Mouse (Mus musculus) lung, postnatal 0 days (tissue): ENCODE results near the gene Arl6ip6.

Experiments
- CTCF ChIP-seq: IDR thresholded peaks from 2 replicates; pipeline ENCODE4 v1.5.1; 2016; ENCODE audit warnings: antibody characterized with exemption, mild to moderate bottlenecking
- EP300 ChIP-seq: IDR thresholded peaks from 2 replicates; pipeline ENCODE4 v1.6.1; 2016; ENCODE audit warnings: antibody characterized with exemption, mild to moderate bottlenecking, control low read depth

DNA sequence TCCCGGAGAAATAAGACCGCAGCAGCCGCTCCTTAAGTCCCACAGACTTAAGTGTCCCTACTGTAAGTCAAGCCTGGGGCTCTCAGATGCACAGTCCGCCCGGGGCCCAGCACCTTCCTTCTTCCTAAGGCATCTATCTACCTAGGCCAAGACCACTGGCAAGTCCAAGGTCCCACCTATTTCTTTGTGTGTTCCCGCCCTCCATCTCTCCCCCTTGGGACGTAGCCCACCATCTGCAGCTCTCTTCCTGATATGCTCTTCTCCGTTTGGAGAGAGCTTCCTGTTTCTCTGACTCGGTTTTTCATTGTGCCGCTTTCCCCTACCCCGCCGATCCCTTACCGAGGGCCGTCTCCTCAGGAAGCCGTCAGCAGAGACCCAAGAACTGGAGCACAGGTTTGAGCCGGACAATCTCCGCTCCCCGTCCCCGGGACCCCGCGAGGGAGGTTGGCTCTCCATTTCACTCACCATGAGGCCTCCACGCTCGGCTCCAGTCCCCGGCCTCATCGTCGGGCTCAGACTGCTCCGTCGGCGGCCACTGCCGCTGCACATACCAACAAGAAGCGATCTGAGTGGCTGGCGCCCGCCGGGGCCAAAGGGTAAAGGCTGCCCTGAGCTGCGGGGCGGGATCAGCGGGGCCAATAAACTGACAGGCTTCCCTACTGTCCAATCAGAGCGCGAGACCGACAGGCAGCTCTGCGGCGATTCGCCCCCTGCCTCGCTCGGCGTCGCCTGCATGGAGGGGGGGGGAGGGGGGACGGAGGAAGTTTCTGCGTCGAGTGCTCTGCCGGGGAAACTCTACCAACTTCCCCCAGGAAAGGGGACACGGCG, 628 bp upstream of the Arl6ip6 start, which contains the start of gene Prpf40a:
- TF ChIP-seq CTCF (no peak), EP300 (peak; percentile 58; the same call in 1 of the 2 replicates)
